ENCODE assay signal across 16 mouse cellular contexts in the genomic region with DNA sequence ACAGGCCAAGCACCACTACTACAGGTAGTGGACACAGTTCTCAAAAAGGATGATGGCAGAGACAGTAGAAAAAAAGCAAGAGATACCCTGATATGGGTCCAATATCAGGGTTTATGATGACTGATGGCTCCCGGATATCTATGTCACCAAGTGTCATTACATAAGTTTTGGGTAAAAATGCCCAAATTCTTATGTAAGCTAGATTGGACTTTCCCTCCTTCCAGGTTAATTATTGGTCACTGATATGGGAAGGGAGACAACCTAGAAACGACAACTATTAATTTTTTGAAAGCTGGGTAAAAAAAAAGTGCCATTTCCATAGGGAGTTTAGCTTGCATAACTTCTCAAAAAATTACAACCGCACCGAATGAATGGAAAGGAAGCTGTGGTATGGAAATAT.
DNase-seq lines count a peak whose midpoint lies in the region; ATAC-seq lines count a peak whose summit lies in the region.
"Had no signal": no experiment of that assay in that cellular context is flagged by ENCODE, and none has a peak within 500 bp of the region (broad histone marks: within the 10 kb centered on the region; RNA-seq: fewer than 3 reads in every experiment).

No protein-coding gene starts in this region.

- ATAC-seq in common myeloid progenitor, adult 5-6 weeks (replicated peaks; ENCODE audit: low read depth, poor library complexity, severe bottlenecking): peak; percentile 43; the same call in 1 of the 2 replicates
- 0 out of 4 replicates have a peak, but pooled peaks have one; percentile 29 to 45 for ATAC-seq in hematopoietic stem cell, adult 5-6 weeks (replicated peaks in 1 of 2; ENCODE audit: insufficient read depth in 1 of 2, low FRiP score in 2 of 2, low TSS enrichment in 1 of 2, low read depth in 1 of 2, poor library complexity in 2 of 2, severe bottlenecking in 2 of 2)
- ATAC-seq: forebrain, embryonic 14.5 days; forebrain, embryonic 16.5 days had no signal

- peak; percentile 74 for DNase-seq in kidney, adult 9 months
- DNase-seq in kidney, postnatal 10 days: no peak
- DNase-seq in urinary bladder, postnatal 36 days (ENCODE audit: low spot score in 2 of 2): no peak
- DNase-seq: adrenal gland, adult 2 months; adrenal gland, postnatal 10 days; adrenal gland, postnatal 25 days; cerebellum, adult 11-12 months; cerebellum, adult 2 months; cerebellum, adult 9-10 months; cerebellum, postnatal 10 days; cerebellum, postnatal 25 days; embryo, embryonic 11 days had no signal
